Mouse (Mus musculus) c-Kit-negative CD71-positive TER-119-positive erythroid progenitor cells, embryonic 14.5 days (primary cell): Measurements from ENCODE around the gene Tra2a.
A peak's percentile ranks its signal among the peaks of the same experiment; 100 is the strongest.

ENCODE experiments used
- DNase-seq: peaks from one replicate; pipeline ENCODE4 v3.0.0-alpha.2; 2013; ENCODE audit warnings: low read depth, low spot score

The Tra2a gene

DNA sequence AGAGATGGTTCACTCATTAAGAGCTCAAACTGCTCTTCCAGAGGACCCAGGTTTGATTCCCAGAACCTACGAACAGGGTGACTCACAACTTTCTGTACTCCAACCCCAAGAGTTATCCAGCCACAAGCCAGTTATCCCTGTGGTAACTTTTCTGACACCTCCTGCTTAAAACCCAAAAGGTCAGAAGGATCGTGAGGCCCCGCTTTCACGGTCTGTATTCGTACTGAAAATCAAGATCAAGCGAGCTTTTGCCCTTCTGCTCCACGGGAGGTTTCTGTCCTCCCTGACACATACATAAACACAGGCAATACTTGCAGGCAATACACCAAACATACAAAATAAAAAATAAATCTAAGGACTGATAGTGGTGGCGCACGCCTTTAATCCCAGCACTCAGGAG is 27.5 kb downstream of the Tra2a start:
- DNase-seq, result peak; percentile 78

DNA sequence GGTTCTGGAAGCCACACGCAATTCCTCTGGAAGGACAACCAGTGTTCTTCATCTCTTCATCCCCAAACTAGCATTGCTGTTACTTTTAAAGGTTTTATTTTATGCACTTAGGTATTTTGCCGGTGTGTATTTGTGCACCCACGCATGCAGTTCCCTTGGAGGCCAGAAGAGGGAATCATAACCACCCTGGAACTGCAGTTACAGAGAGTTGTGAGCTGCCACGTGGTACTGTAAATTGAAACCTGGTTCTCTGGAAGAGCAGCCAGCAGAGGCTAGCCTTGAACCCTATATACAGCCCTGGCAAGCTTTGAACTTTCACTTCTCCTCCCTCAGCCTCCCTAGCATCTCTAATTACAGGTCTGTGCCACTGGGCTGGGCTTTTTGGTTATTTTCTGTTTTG is 30.5 kb downstream of the Tra2a start:
- no peak for DNase-seq

GRCm38 (mm10) chr6:49228126-49228679 is 35.6 kb downstream of the Tra2a start:
- DNase-seq, result no peak

DNA sequence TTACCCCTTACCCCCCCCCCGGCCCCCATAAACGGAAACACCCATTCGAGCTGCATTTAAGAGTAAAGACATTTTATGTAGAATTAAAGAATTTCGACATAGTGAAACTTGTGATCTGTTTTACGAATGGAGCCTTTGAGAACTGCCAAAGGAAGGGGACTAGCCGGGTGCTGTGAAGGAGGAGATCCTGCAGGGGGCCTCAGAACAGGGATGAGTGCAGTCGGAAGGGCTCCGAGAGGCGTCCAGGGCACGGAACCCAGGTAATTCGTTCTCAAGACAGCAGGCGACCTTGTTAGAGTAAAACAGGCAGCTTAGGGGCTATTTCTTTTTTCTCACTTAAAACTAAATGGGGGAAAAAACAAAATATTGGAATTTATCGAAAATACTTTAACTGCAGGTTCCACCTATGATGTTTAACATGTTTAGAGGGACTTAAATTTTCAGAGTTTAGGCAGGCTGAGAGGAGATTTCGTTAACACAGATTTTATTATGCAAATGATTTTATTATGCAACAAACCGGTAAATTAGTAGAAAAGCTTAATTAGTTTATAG is 36.6 kb downstream of the Tra2a start:
- DNase-seq, result no peak

DNA sequence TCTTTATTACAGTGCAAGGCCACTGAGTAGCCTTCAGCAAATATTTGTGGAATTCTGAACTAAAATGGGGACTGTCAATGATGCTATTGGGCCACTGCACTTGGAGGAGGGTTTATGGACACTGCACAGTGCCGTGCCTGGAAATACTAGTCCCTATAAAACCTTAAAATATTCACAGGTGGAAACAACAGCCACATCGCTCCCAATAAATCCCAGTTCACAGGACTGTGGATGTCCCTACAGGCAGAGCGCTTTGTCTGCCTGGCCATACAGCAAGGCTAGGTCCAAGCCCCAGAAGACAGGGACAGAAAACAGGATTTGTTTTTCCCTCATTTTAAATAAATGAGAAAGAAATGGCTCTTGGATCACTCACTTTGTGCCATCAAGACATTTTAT is 38.1 kb downstream of the Tra2a start:
- no peak for DNase-seq

DNA sequence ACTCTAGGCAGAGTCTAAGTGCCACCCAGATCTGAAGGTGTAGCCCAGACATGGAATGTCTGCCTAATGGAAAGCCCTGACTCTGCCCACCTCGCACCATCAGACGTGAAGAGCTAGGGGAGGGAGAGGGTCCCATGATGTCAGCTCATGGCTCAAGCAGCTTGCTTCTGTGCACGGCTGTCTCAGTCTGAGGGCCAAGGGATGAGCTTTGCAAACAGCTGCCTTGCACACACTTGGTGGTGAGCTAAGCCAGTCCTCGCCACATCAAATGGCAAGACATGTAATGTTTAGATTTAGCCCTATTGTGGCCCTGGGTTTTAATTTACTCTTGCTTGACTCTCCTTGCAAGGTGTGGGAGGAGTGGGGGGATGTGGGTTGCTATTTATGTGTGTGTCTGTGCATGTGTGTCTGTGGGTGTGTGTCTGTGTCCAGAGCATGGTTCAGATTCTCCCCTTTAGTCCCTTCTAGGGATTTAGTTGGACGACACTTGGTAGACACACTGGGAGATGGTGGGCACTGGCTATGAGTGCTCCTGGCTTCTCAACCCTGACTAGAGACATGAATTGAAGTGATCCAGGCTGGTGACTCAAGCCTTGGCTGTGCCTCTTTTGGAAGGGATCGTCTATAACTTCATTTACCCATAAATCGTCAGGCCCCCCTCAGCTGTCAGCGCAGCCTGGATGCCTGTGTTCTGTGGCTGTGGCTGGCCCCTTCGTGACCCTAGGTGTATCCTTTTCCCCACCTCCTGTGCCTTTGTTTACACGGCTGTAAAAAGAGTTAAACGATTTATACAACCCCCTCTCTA is 38.7 kb downstream of the Tra2a start:
- DNase-seq, result no peak

- DNase-seq, result no peak
Observed at GRCm38 (mm10) chr6:49221906-49222305, 41.9 kb downstream of the Tra2a start.

DNA sequence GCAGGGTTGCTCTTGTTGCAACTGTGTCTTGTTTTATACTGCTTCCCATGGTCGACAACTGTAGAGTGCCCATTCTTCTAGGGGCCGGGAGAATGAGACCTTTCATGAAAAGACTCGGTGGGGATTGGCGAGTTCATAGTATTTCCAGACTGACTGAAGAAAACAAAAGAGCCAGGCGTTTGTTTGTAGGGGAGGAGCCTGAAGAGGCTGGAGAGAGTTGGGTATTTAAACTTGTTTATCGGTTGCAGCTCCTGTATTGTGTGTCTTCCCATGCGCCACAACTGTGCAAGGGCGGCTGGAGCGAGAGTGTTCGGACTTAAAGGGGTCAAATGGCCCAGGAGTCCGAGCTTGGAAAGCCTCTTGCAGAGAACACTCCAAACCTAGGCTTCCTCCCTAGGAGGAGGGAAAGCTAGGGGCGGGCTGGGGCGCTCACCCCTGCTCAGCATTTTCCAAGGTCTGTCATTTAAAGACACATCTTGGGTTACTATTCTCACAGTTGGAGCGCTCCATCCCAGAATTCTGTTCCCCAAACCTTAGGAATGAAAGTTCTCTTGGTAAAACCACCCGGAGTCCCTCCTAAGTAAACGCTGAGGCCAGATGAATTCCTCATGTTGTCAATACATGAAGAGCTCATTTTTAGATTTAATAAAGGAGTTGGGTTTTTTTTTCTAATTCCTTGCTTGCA is 43.8 kb downstream of the Tra2a start:
- DNase-seq, result no peak

GRCm38 (mm10) chr6:49219001-49219560 is 44.8 kb downstream of the Tra2a start:
- no peak for DNase-seq

- DNase-seq, result no peak
Observed at GRCm38 (mm10) chr6:49218275-49218802, 45.5 kb downstream of the Tra2a start.

DNA sequence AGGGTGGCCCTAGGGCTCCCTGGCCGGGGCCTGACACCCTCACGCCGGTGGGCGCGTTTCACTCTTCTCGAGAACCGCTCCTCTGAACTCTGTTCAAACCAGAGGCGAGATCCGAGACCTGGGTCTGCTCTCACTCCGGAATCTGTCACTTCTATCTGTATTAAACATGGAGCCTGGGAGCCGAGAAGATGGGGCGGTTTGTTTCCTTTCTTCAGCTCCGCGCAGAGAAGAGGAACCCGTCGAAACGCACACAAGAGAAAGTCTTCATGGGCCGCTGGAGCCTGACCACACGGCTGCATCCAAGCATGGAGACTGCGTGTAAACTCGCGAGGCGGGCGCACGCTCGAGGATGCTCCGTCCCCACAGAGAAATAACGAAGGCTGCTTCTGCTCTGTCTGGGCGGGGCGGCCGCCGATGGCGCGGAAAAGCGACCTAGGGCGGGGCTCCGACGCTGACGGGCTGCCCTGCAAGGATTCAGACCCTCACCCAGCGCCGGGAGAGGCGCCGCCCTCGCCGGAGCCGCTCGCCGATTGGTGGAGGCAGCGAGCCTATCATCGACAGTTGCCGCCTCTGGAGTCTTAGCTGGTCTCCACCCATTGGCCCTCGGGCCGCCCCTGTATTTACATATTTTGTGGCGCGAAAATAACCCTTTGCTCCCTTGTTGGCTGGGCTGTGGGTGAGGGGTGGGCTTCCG is 46.1 kb downstream of the Tra2a start:
- DNase-seq, result peak; percentile 96

DNA sequence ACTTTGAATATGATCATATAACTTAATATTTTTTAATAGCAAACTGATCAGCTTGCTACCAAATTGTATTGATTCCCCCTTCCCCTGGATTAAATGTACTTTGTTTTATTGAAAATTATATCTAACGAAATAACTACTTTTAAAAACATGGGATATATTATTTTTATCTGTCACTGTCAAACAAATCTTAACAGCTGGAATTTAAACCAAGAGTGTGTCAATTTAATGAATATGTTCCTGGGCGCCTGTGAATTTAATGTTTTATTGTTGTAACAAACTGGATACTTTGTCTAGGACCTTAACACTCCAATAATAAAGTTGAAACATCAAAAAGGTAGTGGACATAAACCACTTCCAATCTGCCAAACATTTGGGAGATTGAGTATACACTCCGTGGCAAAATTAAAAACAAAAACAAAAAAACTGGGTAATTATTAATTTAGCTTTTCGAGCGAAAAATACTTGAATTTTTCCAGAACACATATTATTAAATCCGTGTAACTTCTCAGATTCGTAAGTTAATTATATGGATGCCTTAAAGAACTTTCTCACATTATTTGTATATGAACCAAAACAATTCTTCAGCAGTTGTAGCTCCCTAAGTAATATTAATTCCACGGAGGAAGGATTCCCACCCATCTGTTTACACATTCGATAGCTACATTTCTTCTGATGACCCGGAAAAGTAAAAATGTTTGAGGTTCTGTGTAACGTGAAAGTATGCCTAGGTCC is 46.9 kb downstream of the Tra2a start:
- no peak for DNase-seq

- no peak for DNase-seq
Observed at GRCm38 (mm10) chr6:49215748-49216585, 47.9 kb downstream of the Tra2a start.

DNA sequence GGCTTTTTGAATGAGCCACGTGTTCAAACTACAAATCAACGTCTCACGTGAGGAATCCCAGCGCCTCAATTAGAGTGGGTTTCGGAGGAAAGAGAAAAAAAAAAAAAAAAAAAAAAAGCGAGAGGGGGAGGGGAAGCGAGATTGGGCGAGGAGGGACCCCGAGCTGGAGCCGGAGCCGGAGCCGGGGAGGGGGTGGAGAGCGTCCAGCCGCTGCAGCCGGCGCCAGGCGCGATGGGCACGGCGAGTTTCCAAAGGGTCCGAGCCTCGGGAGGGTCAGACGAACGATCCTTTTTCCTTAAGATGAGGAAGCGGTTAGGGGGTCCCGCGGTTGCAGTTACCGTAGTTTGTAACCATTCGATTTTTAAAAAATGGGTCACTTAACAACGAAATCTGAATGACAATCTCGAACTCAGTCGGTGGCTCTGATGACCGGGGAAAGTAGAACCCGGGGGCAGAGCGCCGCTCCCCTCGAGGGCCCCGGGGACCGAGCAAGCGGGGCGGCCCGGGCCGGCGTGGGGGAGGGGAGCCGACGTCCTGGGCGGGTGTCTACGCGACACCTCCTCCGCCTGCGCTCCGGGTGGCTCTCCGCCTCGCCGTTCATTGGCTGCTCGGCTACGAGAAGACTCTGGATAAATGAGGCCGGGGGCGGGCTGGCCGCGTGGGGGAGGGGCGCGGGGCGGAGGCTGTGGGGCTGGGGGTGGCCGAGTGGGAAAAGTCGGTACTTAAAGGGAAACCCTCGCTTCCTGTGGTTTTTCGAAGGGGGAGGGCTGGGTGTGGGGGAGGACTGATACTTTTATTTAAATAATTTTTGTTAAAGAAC is 48.7 kb downstream of the Tra2a start, which contains the start of gene Igf2bp3:
Gene Igf2bp3 (minus strand): TSS at position 30 of the 820 bp plus-strand sequence.
- DNase-seq, result peak; percentile 65

- no peak for DNase-seq
Observed at GRCm38 (mm10) chr6:49214086-49214927, 49.5 kb downstream of the Tra2a start.

GRCm38 (mm10) chr6:49213581-49214085 is 50.2 kb downstream of the Tra2a start:
- DNase-seq, result no peak

- no peak for DNase-seq
Observed at GRCm38 (mm10) chr6:49212931-49213580, 50.8 kb downstream of the Tra2a start.
